Mouse (Mus musculus): ENCODE measurements at regions not wholly inside any gene's neighbourhood (a gene's known extent, or its start where the extent isn't known, plus 50 kb on each side); places are given as distances from the start of the nearest gene placed in this dataset.
A peak's percentile ranks its signal among the peaks of the same experiment; 100 is the strongest.

- no peak for DNase-seq
These were observed 152.2 kb upstream of the Smim23 start for GRCm38 (mm10) chr11:32976572-32976971.

GRCm38 (mm10) chr11:32973453-32973852 lies 149.0 kb upstream of the Smim23 start:
- no peak for DNase-seq

DNA sequence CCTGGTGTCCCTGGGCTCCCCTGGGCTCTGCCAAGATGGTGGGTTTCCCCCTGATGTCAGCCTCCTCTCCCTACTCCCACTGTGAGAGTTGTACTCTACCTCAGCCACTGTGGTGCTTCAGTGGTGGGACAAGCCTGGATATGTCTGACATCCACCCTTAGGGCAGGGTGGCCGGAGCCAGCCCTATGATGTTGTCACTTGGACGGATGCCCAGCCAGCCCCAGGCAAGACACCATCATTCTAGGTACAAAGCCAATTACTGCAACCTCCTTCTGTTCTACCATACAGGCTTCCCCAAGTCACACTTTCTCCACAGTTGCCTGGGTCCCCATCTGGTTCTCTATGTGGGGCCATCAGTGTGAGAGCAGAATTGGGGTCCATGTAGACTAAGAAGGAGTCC lies 141.0 kb upstream of the Smim23 start:
- no peak for DNase-seq

DNA sequence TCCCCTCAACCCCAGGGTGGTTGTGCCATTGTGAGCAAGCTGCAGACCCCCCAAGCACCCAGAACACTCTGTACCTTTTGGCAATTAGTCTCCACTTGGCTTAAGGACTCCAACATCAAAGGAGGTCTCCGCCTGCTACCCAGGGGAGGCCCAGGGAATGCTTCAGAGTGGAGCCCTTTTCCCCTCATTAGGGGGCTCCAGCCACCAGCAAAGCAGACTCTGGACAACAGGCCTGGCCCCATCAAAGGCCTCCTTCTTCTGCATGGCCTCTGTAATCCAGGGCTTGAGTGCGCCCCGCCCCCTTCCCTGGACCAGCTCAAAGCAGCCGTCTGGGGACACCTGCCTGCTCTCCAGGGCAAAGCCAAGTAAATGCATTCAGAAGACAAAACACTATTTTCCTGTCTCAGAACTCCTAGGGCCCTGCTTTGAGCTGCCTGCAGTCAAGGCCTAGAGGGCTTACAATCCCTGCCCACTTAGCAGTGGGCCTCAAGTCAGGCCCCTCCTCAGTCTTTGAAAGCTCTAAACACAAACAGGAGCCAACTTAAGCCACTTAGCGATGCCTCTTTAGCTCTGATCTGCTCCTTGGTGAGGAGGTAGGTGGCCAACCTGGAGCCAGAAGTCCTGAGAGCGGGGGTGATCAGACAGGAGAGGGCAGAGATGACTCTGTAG lies 139.4 kb upstream of the Smim23 start:
- no peak for DNase-seq

GRCm38 (mm10) chr11:32961600-32961999 lies 137.2 kb upstream of the Smim23 start:
- DNase-seq: no peak

DNA sequence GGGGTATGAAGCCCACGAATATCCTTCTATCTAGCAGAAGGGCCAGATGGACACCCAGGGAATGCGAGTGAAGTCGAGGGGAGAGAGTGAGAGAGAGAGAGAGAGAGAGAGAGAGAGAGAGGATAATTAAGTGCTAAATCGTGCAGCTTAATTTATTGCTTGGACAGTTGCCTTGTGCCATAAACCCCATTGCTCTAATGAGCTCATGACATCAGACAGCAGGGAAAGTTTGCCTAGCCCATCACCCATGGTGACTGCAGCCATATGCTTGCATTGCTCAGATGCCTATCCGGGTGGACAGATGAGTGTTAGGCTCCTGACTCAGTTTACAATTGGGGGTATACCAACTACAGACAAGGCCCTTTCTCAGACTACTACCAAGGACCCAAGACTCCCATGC lies 134.6 kb upstream of the Smim23 start:
- DNase-seq: no peak

DNA sequence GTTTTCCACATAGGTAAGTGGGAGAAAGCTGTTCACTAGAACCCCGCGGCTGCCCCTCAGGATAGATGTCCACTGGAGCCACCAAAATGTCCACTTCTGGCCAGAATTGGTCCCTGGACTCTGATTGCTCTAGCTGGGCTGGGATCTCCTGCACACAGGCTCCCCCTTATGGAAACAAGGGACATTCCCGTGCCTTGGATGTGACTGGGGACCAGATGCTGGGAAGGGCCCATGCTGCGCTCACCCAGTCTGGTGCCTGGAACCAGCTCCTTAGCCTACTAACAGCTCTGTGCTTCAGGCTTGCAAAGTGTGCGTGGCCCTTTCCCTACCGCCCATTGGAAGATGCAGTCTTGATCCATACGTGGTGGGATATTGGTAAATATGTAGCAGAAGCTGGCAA lies 132.6 kb upstream of the Smim23 start:
- peak; percentile 18 for DNase-seq

DNA sequence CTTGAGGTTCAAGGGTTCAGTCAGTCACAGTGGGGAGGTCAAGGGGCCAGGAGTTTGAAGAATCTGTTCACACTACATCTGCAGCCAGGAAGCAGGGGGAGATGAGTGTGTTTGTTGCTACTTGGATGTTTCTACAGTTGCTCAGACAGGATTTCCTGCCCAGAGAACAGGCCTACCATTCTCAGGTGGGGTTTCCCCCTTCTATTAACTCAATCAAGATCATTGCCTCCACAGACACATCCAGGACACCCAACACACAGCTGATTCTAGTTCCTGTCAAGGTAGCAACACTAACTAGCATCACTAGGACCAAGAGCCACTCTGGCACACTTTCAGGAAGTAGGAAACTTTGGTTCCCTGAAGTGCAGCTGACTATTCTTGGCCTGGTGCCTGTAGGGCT lies 127.9 kb upstream of the Smim23 start:
- no peak for DNase-seq

DNA sequence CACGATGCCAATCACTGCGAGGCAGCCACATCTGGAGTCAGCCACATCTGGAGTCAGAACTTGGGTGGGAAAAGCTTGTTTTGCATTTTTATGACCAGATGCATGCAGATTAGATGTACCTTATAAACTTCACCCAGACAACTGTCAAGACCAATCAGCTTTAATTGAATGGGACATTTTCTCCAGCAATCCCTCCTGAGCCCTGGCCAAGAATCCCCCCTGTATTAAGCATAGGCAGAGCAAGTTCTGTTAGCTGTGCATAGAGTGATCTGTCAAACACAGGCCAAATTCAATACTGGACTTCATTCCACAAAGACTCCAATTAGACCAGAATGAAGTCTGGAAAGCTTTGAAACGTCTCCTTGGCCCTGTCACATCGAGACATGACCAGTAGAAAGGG lies 123.7 kb upstream of the Smim23 start:
- no peak for DNase-seq

GRCm38 (mm10) chr11:32946481-32947001 lies 122.1 kb upstream of the Smim23 start:
- DNase-seq: no peak

DNA sequence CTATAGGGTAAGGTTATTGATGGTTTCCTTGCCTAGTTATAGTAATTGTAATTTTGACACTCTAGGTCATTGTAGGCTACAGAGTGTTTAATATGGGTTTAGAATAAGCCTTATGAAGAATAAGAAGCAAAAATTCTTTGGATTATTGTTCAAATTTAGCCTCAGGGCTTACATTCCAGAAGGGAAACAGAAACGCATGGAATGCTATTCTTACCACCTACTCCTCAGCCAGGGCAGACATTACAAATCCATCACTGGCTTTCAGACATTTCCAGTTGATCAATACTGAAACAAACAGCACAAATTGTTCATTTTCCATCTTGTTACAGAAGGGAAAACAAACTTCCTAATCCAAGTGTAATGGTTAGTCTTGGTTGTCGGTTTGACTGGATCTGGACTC lies 120.7 kb upstream of the Smim23 start:
- no peak for DNase-seq

- DNase-seq: no peak
These were observed 117.1 kb upstream of the Smim23 start for GRCm38 (mm10) chr11:32941331-32942009.

DNA sequence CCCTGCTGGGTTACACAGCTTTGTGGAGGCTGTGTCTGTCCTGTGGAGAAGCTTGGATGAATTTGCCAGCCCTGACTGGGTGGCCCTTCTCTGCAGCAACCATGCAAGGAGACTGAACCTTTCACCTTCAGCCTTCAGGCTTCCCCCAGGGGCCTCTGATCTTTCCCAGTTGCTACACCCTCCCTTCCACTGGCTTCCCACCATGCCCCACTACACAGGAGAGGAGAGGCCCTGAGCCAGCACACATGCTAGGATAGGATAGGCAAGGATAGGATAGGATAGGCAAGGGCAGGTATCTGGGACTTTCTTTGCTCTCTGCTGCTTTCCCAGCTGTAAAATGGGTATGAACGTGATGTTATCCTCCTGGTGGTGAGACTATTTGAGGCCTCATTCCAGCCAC lies 114.7 kb upstream of the Smim23 start:
- no peak for DNase-seq

DNA sequence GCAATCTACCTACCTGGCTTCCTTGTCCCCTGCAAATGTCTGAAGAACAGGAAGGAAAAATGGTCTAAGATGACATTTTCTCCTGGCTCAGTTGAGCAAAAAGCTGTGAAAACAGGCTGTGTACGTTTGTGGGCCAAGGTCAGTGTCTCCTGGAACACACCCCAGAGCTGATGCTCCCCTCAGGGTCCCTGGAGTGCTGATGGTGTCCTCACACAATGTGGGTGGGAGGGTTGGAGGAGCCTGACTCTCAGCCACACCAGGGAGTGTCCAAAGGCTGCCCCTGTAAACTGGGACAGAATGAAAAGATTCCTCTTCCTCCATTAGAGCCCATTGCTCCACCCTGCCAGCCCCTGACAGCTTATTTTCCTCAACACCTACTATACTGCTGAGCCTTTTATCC lies 112.8 kb upstream of the Smim23 start:
- DNase-seq: no peak

DNA sequence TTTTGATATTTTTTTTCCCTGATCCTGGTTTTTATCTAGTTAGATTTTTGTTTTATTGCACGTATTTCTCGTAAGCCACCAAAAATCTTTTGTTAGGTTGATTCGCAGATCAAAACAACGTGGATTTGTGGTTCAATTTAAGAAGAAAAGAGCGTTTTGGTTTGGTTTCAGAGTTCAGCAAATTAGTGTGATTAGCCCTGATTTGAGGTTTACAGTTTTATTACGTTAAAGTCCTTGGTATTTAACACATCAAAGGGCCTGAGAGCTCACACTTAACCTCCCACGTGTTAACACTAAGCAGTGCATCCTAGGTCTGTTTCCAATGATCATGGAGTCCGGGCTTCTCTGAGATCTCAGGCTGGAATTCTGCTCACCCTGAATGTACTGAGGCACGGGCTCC lies 107.5 kb upstream of the Smim23 start:
- DNase-seq: no peak

- peak; percentile 17 for DNase-seq
These were observed 106.6 kb upstream of the Smim23 start for GRCm38 (mm10) chr11:32931018-32931417.

- no peak for DNase-seq
These were observed 104.4 kb upstream of the Smim23 start for GRCm38 (mm10) chr11:32928837-32929236.

DNA sequence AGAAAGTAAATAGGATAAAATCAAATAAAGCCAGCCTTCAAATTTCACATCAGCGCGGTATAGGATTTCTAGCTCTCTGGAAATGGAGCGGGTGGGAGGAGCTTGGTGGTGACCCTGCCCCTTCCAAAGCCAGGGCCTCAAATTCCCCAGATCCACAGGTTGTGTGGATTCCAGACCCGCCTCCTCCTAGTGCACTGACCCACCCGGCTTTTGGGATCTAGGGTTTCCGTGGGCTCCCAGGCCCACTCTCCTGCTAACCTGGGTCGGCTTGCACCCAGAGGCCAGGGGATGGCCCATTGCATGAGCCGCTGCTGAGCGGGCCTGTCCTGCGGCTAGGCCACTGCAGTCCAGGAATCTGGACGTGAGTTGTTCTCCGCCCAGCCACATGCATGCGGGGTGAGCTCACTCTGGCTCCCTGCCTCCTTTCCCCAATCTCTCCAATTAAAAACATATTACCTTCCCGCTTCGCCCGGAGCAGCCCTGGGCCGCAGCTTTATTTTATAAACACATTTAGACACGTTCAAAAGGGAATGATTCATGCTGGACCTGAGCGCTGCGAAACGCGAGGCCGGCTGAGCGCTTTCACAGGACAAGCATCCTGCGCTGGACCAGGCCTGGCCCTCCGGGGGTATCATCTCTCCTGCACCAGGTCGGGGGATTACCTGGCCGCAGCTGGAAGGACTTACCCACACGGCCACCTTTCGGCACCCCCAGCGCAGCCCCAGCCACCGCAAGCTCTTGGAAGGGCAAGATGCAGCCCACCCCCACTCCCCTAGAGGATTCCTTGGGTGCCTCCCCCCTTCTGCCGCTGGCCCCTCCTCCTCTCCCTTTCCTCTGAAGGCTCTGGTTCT lies 101.2 kb upstream of the Smim23 start:
- DNase-seq: peak; percentile 44

- no peak for DNase-seq
These were observed 100.5 kb upstream of the Smim23 start for GRCm38 (mm10) chr11:32924932-32925331.

- no peak for DNase-seq
These were observed 88.7 kb upstream of the Smim23 start for GRCm38 (mm10) chr11:32913071-32913470.

GRCm38 (mm10) chr11:32911791-32912190 lies 87.4 kb upstream of the Smim23 start:
- no peak for DNase-seq

DNA sequence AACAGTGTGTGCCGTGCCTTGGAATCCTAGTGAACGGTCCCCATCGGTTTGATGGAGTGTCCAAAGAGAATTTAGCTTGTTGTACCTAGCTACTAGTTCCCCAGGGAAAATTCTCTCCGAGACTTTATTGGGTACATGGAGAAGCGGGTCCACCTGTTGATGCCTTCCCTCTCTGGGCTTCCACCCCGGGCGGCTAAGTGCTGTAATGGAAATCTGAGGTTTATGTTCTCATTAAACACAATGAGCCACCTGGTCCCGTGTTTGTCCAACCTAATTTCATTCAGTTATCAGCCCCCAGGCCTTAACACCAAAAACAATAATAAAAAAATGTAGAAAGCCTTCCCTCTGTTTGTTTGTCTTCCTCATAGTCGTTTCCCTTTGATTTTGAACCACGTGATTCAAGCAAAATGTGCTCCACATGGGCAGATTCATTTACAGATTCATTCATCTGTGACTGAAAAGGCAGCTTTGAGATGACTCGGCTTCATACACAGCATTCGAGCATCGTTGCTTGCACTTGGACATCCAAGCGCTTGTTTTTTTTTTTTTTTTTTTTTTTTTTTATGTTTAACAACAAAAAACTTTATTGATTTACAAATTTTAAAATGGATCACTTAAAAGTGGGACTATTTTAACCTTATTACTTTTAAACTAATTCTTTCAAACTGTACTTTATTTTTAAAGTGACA lies 84.5 kb upstream of the Smim23 start:
- DNase-seq: no peak

Data from liver (tissue).